In the genomic region with DNA sequence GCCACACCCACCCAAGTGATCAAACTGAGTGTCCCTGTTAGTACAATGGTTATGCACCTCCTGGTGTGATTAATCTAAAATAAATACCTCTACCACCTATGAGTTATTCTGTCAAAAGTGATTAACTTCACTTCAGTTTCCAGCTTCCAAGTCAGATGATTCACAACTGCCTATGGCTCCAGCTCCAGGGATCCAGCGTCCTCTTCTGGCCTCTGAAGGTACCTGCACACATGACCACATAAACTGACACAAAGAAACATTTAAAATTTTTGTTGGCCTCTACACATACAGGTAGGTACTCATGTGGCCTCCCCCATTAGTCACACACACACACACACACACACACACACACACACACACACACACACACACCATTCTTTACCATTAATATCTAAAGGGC, we compare ENCODE assay signal across 14 mouse cellular contexts.
"Had no signal": no experiment of that assay in that cellular context is flagged by ENCODE, and none has a peak within 500 bp of the region (broad histone marks: within the 10 kb centered on the region; RNA-seq: fewer than 3 reads in every experiment).

No protein-coding gene starts in this region.

- ATAC-seq: midbrain, embryonic 15.5 days had no signal

- H3K9ac ChIP-seq: intestine, embryonic 15.5 days; limb, embryonic 13.5 days; midbrain, embryonic 15.5 days; neural tube, embryonic 12.5 days had no signal

- H3K9me3 ChIP-seq: intestine, embryonic 15.5 days; limb, embryonic 13.5 days; midbrain, embryonic 15.5 days; neural tube, embryonic 12.5 days had no signal

- H3K36me3 ChIP-seq: intestine, embryonic 15.5 days; limb, embryonic 13.5 days; midbrain, embryonic 15.5 days; neural tube, embryonic 12.5 days had no signal

- H3K4me3 ChIP-seq: intestine, embryonic 15.5 days; limb, embryonic 13.5 days; midbrain, embryonic 15.5 days; neural tube, embryonic 12.5 days had no signal

- H3K4me1 ChIP-seq: intestine, embryonic 15.5 days; midbrain, embryonic 15.5 days; neural tube, embryonic 12.5 days had no signal

- H3K4me2 ChIP-seq: intestine, embryonic 15.5 days; limb, embryonic 13.5 days; liver, embryonic 11.5 days; midbrain, embryonic 11.5 days; midbrain, embryonic 15.5 days; neural tube, embryonic 12.5 days had no signal

- H3K27me3 ChIP-seq: intestine, embryonic 15.5 days; limb, embryonic 13.5 days; midbrain, embryonic 15.5 days; neural tube, embryonic 12.5 days had no signal

- H3K27ac ChIP-seq: intestine, embryonic 15.5 days; limb, embryonic 13.5 days; midbrain, embryonic 15.5 days; neural tube, embryonic 12.5 days had no signal

- DNase-seq: kidney, adult 8-10 months; kidney, postnatal 25 days; layer of hippocampus, postnatal 36 days; lung, adult 18-20 months; lung, postnatal 4 days; right cerebral cortex, postnatal 4 days; thymus, adult 18-20 months; thymus, postnatal 14 days had no signal
